Mouse (Mus musculus) spleen, postnatal 36 days (tissue): Measurements from ENCODE around the gene Psmb1.
"Not testable (repeated sequence)": the region's sequence is repeated elsewhere in the genome, so short reads cannot be mapped to it uniquely, and the experiment has no call there.

Source experiments
- DNase-seq, 2 experiments: peaks; one replicate each; pipeline ENCODE4 v3.0.0; 2022; ENCODE audit warnings: low spot score in 2 of 2, mixed read lengths in 1 of 2

Psmb1 gene

DNA sequence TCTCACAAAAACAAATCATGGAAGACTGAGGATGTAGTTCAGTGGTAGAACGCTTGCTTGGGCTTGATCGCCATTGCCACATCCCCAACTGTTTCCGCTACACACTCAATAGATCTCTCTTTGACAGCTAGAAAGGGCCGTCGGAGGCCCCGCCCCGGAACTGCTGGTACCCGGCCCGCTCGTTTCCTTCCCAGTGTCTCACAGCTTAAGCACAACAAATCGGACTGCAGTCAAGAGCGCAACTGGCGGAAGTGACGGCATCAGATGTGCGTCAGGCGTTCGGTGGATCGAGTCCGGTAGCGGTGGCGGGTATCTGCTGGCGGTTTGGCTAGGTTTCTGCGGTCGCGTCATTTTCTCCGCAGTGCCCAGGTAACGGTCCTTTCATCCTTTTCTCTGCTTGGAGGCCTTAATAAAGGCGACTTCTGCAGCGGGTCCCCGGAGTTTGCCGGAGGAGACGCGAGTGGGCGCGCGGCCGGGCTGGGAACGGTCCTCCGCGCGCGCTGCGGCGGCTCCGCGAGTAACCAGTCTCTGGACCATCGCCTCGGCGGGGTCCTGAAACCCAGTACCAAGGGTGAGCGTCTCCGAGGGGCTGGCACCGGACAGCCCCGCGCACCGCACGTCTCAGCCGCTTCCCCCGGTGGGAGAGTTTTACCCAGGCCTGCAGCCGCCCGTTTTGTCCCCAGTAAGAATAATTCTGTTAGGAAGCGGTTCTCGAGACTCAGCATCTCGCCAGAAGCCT lies at the start of gene Psmb1, which contains the start of gene Tbp:
TSS of gene Psmb1 (minus strand) at position 96 of the 739 bp plus-strand sequence.
TSS of gene Tbp (plus strand) at position 233 of the 739 bp plus-strand sequence.
- peak; percentile 97 to 98 for DNase-seq

GRCm38 (mm10) chr17:15546440-15546839 lies 46.9 kb upstream of the Psmb1 start:
- peak; percentile 69 to 71 for DNase-seq

GRCm38 (mm10) chr17:15543868-15544267 lies 44.3 kb upstream of the Psmb1 start:
- not testable (repeated sequence) for DNase-seq

DNA sequence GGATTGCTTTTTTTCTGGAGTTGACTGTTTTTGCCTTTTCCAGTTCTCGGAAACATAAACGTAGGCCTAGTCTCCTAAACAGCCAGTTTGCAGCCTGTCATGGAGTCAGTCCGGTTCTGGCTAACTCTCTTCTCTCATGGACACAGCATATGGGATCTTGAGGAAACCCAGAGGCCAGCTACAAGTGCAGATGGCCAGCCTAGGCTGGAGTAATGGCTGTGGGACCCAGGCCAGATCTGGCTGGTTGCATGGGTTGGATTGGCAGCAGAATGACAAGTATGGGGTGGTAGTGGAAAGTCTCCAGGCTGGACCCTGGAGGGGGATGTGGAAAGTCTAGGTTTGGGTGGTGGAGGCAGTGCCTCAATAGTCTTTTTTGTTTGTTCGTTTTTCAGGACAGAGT lies 40.8 kb upstream of the Psmb1 start:
- no peak for DNase-seq

DNA sequence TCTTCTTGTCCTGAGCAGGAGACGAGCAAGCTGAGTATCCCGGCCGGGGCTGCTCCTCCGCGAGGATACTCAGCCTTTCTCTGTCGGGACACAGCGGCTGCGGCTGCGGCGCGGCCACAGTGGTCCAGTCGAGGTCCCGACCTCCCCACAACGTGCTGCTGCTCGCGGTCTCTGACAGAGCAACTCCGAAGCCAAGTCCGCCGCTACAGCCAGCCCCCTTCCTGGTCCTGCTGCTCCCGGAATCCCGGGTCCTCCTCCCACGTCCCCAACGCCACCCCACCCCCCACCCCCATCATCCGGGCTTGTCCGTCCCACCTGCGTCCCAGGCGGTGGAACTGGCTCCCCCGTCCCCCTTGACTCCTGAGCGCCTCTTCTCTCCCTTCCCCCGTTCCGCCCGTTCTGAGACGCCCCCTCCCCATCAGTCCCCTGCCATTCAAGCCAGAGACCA lies 36.9 kb upstream of the Psmb1 start:
- DNase-seq, result no peak

GRCm38 (mm10) chr17:15535943-15536342 lies 36.4 kb upstream of the Psmb1 start:
- no peak for DNase-seq

GRCm38 (mm10) chr17:15535162-15535800 lies 35.7 kb upstream of the Psmb1 start:
- DNase-seq, result no peak

DNA sequence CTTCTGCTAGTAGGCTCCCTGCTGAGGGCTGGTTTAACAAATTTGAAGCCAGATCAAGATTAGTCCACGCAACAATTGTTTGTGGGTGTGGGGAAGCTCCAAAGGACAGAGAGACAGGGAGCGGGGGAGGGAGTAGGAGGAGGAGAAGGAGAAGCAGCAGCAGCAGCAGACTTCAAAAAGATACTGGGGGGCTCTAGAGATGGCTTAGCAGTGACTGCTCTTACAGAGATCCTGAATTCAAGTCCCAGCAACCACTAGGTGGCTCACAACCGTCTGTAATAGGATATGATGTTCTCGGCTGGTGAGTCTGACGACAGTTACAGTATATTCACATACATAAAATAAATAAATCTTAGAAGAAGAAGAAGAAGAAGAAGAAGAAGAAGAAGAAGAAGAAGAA lies 30.6 kb upstream of the Psmb1 start:
- peak; percentile 49 to 53 for DNase-seq

- no peak for DNase-seq
Observed at GRCm38 (mm10) chr17:15528887-15529286, 29.3 kb upstream of the Psmb1 start.

DNA sequence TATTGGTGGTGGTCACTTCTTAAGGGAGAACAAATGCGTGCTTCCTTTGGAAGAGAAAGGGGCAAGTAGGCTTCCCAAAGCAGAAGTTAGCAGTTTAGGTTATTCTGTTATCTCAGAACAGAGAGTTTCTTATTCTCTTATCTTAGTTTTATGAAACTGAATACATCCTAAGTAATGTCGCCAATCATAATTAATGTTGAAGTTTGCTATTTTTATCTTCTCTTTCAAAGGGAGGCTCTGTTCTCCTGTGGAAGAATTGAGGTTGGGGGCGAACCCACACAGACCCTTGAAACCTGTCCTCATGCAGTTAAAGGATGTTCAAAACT lies 28.2 kb upstream of the Psmb1 start:
- no peak for DNase-seq

GRCm38 (mm10) chr17:15526986-15527810 lies 27.6 kb upstream of the Psmb1 start, which contains the start of gene Pdcd2:
TSS of gene Pdcd2 (minus strand) at chr17:15527301.
- DNase-seq, result peak; percentile 96 to 97

- DNase-seq, result no peak
Observed at GRCm38 (mm10) chr17:15526304-15526703, 26.8 kb upstream of the Psmb1 start.

GRCm38 (mm10) chr17:15518766-15519165 lies 19.2 kb upstream of the Psmb1 start:
- no peak for DNase-seq

DNA sequence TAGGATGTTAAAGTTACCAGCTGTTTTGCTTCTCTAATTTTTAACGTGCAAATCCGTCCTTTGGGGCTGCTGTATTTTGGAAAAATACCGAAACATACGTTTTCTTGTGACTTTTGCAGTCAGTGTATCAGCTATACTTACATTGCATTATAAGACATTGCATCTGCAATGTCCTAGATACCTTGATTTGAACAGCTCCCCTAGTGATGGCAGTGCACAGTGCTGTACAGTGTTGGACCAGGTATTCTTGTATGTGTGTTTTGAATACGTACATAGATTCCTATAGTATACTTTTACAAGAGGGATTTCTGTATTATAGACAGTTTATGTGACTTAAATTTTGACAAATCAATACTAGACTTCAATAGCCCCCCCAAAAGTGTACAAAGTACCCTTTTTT lies 18.6 kb upstream of the Psmb1 start:
- no peak for DNase-seq

- DNase-seq, result no peak
Observed at GRCm38 (mm10) chr17:15517776-15518175, 18.2 kb upstream of the Psmb1 start.

- DNase-seq, result no peak
Observed at GRCm38 (mm10) chr17:15510694-15511093, 11.1 kb upstream of the Psmb1 start.

DNA sequence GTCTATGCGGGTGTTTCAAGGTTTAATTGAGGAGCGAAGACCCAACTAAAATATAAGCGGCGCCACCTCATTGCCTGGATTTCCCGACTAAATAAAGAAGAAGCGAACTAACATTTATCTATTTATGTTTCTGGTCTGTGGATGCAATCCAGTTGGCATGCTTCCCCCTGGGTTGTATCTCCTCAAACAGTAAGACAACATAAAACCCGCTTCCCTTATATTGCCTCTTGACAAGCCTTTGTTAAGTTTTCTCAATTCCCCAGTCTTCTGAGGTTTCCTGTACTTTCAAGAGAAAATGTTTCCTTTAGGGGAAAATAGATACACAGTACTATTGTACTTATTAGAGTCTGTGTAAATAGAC lies 818 bp downstream of the Psmb1 start:
- DNase-seq, result no peak

- peak; percentile 91 to 92 for DNase-seq
Observed at GRCm38 (mm10) chr17:15497882-15498752, 1.4 kb downstream of the Psmb1 start.

GRCm38 (mm10) chr17:15490542-15490941 lies 9.0 kb downstream of the Psmb1 start:
- no peak for DNase-seq

DNA sequence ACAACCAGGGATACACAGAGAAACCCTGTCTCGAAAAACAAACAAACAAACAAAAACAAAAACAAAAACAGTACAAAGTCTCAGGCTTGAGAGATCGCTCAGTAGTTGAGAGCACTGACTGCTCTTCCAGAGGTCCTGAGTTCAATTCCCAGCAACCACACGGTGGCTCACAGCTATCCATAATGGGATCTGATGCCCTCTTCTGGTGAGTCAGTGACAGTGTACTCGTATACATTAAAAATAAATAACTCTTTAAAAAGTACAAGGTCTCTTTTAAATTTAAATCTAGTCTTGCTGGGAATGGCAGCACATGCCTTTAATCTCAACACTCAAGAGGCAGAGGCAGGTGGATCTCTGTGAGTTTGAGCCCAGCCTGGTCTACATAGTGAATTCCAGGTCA lies 26.9 kb downstream of the Psmb1 start:
- no peak for DNase-seq

DNA sequence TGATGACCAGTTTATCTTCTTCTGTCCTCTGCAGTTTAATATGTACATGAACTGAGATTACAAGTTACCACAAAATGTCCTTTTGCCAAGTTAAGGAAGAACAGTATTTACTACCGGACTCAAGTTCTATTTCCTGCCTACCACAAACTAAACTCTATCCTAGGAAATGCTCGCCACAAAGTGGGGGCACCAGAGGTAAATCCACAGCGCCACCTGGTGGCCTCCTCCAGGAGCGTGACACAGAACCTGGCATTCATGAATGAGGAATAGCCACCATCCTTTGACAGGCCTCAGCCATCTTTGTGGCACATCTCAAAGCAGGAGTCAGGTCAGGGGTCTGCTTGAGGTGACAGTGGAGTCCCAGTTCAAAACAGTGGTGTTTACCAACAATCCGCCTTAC lies 31.9 kb downstream of the Psmb1 start:
- peak; percentile 25 to 39 for DNase-seq
